Mouse (Mus musculus) adrenal gland, postnatal 10 days (tissue): ENCODE data around the gene Ddi2. TPM values are rescaled to one million over a fixed set of nuclear protein-coding genes. Genes with fewer than 3 reads are reported as not detected.
A peak's percentile ranks its signal among the peaks of the same experiment; 100 is the strongest.
"Not testable (repeated sequence)": the region's sequence is repeated elsewhere in the genome, so short reads cannot be mapped to it uniquely, and the experiment has no call there.

Source experiments
- DNase-seq: peaks from one replicate; pipeline ENCODE4 v3.0.0; 2021; ENCODE audit warnings: mixed read lengths
- long read RNA-seq, 2 experiments: library from polyadenylated mRNA; stranded (forward); transcript quantifications; one replicate each; pipeline ENCODE4 v2.0.0; 2021
- total RNA-seq, 2 experiments: library from RNA; stranded (reverse); gene quantifications; 2 replicates each; pipeline ENCODE4 v1.2.3; 2021

Gene Ddi2
- total RNA-seq, result 10 to 100 TPM; 48.6 to 59.9 TPM
- long read RNA-seq, experiment 1, full-length matches to known transcripts, result 15 of 36 reads
- long read RNA-seq, experiment 1, partial matches to known transcripts, result 3 of 36 reads
- long read RNA-seq, experiment 1, other reads (novel, unspliced or antisense), result 18 of 36 reads
- long read RNA-seq, experiment 2, full-length matches to known transcripts, result 8 of 18 reads
- long read RNA-seq, experiment 2, partial matches to known transcripts, result 0 of 18 reads
- long read RNA-seq, experiment 2, other reads (novel, unspliced or antisense), result 10 of 18 reads

DNA sequence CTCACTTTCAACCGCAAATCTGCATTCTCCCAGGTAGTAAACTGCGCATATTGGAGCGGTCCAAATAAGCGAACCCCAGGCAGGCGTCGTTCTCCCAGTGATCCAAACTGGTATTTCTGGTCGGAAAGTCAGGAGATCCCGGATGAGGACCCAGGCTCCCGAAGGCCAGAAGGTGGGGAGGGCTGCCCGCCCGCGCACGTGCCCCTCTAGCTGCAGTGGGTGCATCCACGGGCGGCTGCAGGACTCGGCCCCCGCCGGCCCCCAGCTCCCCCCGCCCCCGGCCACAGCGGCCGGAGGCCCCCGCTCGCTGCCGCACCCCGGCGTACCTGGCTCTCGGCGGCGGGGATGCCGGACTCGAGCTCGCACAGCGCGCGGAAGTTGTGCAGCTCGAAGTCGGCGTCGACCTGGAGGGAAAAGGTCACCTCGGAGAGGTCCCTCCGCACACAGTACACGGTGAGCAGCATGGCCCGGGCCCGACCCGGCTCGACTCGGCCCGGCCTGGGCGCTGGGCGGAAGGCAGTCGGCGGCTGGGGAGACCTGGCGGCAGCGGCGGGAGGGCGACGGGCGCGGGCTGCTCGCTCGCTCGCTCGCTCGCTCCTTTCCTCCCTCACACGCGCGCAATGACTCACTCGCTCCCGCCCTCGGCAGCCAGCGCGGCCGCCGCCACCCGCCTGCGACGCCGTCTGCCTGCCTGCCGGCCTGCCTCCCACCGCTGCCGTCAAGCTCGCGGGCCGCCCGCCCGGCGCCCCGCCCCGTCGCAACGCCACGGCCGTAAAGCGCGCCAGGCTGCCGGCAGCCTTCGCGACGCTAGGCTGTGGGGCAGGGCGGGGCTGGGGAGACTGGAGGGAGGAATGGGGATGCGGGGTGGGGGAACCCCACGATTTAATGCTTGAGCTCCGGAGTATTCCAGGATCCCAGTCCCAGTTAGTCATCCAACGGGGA lies at the start of gene Ddi2:
Gene Ddi2, minus strand, starts transcription at position 689 of the 942 bp plus-strand sequence.
- peak; percentile 97 for DNase-seq

DNA sequence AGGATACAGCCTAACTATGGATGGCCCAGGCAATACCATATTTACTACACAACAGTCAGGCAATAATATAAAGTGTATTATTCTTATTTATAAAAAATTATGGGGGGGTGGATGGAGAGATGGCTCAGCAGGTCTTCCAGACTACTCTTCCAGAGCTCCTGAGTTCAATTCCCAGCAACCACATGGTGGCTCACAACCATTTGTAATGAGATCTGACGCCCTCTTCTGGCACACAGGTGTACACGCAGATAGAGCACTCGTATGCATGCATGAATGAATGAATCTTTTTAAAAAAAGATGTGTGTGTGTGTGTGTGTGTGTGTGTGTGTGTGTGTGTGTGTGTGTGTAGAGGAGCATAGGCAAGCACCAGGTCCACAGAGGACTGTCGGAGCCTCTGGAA lies 49.8 kb upstream of the Ddi2 start:
- not testable (repeated sequence) for DNase-seq

DNA sequence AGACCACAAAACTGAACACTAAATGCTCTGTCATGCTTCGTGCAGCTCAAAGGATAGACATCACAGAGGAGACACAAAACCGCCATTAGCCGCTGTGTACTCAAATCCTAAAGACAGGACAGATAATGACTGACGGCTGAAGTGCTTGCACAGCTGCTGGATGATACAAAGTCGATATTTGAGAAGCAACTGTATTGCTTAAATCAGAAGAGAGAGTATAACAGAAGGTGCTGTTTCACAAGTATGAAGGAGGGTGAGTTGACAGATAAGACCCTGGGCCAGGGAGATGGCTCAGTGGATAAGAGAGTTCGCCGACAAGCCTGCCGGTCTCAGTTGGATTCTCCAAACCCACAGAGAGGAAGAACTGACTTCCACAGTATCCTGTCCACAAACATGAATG lies 48.6 kb upstream of the Ddi2 start:
- no peak for DNase-seq

DNA sequence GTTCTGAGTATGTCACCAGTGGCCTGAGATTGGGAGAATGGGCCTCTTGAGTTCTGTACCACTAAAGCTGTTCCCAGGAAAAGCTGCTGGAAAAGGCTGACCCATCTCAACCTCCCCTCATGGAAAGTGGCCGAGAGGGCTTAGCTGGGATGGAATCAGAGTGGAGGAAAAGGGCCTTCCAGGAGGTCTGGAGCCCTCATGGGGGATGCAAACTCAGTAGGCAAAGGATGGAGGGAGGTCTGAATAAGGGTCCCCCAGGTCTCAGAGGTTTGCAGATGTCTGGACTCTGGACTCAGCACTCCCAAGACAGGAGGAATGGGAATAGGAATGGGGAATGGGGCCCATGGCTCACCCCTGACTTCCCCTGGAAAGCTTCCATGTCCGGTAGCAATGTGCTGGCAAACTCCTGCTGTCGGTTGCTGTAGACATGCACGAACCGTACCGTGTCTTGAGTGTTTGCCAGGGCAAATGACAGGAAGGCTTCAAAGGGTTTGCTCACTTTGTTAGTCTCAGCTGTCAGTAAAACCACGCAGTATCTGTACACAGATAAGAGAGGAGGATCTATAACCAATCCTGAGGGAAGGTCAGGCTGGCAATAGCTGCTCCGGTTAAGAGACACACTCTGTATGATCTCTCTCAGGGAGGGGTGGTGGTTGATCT lies 46.4 kb upstream of the Ddi2 start:
- no peak for DNase-seq

DNA sequence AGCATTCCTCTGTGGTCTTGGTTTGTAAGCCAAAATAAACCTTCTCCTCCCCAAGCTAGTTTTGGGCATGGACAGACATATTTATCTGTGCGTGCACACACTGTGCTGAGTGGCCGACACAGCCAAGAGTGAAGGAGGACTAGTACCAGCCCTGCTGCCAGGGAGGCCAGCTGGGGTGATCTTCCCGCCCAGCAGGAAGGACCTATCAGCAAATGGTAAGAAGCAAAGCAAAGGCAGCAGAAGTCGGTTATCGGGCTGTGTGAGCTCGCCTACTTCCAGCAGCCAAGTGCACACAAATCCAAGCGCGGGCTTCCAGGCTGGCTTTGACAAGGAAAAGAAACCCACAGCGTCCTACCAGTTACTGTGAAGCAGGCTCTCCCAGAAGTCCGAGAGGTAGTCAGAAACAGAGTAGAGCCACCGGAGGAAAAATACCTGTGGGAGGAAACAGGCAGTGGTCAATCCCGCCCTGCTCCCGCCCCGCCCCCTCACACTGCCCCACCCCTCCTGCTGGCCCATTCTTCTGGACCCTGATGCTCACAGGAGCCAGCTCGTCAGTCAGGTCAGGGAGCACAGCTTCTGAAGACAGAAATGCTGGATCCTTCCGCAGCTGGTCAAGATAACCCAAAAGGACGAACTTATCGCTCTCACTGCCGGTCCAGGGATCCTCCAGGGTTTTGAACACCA lies 44.3 kb upstream of the Ddi2 start:
- no peak for DNase-seq

DNA sequence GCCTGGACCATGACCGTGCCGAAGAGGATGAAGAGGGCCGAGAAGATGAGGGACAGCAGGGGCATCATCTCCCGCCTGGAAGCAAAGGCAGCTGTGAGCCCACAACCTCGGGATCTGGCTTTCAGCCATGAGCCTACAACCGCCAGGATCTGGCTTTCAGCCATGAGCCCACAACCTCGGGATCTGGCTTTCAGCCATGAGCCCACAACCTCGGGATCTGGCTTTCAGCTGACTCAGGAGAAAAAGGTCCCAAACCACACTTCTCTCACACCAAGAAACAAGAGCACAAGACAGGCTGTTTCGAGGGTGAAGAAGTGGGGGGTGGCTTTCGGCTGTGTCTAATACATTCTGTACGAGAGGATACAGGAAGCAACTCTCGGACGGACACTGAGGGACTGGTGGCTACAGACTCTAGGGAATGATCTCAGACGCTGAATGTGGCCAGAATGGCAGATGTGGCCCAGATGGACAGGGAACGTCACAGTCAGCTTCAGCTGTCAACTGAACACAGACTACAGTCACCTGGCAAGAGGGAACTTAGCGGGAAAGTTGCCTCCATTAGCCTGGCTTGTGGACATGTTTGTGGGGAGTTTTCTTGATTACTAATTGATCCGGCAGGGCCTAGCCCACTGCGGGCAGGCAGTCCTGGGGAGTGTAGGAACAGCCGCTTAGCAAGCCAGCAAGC lies 43.6 kb upstream of the Ddi2 start:
- no peak for DNase-seq

DNA sequence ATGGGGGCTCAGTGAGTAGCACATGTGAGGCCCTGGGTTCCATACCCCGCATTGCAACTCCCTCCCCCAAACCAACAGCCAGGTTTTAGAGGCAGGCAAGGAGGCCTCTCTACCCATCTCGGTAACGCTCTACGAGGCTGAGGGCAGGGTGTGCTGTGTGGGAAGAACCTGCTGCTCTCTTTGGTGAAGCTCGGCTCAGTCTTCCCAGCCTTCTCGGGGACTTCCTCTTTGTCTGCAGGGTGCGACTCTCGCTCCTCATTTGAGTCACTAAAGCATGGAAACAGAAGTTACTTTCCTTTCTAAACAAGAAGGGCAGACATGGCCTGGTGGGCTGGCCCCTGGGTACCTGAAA lies 43.1 kb upstream of the Ddi2 start:
- no peak for DNase-seq

DNA sequence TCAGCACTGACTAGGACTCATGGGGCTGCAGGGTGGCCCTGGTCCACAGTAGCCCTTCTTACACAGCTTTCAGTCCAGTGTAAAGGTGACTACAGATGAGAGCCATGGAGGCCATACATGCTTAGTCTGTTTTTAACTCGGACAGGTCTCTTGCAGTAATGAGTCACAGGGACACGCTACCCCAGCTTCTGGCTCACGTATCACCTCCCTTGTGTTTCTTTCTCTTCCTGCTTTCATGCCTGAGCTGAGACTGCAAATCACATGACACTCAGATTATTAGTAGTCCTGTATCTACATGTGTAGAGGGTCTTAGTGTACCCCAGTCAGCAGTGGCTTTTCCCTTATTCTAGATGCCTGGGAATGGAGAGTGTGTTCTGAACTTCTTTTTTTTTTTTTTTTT lies 41.8 kb upstream of the Ddi2 start:
- DNase-seq, result no peak

DNA sequence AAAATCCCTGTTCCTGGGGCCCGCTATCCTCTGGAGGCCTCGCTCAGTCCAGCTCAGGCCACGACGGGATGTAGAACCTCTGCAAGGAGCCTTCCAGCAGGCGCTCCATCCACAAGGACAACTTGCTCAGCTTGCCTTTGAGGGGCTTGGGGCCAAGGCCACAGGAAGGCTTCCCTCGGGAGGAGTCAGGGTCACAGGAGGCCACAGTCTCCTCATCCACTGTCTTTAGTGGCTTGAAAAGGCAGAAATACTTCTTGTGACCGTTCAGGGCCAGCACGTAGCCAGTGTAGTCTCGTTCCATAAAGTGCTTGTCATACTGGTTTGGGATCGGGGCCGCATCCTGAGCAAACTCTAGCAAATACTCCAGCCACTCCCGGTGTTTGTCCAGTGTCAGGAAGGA lies 40.3 kb upstream of the Ddi2 start:
- no peak for DNase-seq

DNA sequence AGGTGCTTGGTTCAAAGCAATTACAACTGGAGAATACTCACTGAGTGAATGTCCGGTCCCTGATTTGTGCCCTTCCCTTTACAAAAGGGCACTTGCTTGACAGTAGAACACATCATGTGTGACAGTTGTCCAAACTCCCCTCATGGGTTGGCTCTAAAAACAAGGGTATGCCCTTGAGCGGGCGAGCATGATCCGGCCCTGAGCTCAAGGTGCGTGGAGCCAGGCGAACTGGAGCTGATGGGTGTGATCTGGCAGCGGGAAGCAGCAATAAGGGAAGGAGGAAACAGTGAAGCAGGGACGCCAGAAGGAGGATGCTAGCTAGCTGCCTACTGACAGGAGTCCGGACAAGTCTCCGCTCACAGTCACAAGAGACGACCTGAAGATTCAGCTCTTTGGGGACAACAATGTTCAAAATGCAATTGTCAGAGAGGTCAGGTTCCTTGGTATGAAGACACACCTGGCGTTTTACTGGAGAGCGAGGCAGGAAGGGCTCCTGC lies 38.9 kb upstream of the Ddi2 start:
- no peak for DNase-seq

DNA sequence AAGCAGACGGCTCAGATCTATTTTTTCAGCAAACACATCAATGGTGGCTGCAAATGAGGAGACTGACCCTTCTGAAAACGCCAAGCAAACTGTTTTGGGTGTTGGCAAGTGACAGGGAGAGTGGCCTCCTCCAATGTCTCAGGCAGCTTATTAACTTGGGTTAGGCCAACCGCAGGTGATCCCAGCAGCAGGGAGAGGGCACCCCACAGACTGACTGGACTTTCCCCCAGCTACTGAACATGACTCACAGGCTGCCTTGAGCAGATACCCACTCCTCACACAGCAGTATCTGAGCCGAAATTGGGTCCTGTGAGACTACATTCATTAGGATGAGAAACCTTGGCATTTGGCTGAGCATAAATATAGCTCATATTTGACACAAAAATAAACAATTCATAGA lies 37.7 kb upstream of the Ddi2 start:
- no peak for DNase-seq

DNA sequence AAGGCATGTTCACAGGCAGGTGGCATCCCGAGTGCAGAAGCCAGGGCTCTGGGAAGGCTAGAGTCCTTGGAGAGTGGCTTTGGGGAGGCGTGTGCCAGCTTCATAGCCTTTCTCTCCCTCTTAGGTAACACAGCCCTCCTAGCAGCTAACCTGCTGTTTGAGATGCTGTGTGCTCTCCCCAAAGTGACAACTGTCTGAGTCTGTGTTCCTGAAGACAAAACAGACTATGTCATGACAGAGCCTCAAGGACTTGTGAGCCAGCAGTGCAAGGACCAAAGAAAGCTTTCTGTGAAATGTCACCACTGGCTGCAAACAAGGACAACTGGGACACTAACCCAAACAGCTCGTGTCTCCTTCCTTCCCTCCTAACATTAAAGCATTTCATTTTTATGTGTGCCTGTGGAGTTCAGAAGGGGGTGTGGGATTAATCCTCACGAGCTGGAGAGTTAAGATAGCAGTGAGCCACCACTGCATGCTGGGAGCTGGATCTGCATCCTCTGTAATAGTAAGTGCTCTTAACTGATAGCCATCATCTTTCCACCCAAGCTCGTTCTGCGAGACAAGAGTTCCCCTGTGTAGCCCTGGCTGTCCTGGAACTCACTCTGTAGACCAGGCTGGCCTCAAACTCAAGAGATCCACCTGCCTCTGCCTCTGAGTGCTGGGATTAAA lies 35.8 kb upstream of the Ddi2 start:
- no peak for DNase-seq

DNA sequence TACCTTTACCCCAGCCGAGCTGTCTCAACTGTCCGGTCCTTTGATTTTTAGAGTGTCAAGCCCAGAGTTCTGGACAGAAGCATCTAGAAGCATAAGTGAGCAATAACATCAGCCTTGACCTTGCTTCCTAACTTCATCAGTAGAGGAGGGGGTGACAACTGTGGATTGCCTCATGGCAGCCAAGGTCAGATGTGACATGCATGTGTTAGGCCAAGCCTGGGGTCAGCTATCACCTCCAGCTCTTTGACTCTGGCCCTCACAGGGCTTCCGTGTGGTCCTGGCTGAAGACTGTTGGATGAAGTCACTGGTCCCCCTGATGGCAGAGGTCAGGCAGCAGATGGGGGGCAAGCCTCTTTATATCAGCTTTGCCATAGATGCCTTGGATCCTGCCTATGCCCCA lies 33.9 kb upstream of the Ddi2 start:
- DNase-seq, result no peak

DNA sequence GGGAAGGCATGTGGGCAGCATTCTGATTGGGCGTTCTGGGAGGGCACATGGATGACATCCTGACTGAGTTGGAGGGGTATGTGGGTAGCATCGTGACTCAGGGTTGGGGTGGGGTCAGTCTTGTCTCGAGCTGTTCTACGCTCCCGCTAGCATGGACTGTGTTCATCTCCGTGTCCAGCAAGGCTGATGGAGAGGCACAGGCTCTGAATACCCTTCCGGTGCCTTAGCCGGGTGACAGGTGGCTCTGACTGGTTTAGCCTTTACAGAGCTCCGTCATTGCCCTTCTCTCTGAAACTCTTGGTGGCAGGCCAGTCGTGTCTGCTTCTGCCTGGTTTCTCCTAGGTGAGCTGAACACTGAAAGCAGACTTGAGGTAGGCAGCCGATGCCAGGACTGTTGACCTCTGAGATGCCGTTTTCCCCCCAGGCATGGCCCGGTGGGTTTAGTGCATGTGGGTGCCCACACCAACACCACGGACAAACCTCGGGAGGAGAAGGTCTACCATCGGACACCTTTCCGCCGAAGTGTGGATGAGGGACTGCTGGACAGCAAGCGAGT lies 32.2 kb upstream of the Ddi2 start:
- no peak for DNase-seq

DNA sequence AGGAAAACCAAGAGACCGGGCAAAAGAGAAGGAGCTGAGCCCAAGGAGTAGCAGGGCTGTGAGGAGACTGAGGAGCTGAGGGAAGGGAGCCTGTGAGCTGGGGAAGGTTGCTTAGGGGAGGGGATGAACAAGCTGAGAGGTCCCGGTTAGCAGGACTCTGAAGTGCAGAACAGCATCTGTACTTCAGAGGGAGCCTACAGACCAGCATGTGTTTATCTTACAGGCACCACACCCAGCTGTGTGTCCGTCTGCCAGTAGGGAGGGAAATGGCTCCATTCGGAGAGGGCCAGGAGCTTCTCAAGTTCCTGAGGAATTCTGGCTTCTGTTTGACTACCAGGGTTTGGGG lies 28.8 kb upstream of the Ddi2 start:
- DNase-seq, result no peak

DNA sequence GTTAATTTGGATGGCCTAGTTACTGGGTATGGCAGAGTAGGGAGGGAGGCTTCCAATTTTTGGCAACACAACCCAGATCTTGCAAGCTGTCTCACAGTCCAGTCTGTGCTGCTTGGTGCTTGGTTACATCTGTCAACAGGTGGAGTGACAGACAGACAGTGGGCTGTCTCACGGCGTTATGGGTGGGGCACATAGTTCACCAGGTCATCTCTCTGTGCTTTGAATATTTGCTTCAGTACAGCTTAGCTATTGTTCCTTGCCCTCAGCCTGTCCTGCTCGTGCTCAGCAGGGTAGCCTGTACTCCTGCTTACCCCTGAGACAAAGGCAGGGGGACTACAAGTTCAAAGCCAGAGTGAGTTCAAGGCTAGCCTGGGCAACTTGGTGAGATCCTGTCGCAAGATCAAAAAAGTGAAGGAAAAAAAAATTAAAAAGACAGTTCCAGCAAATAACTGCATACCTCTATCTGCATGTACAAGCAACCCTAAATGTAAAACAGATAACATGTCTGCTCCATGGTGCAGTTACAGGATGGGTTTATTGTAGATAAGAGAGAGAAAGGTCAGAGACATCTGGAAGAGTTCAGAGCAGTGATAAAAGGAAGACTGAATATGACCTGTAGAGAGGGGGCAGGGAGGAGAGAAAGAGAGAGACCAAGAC lies 28.3 kb upstream of the Ddi2 start:
- DNase-seq, result no peak

DNA sequence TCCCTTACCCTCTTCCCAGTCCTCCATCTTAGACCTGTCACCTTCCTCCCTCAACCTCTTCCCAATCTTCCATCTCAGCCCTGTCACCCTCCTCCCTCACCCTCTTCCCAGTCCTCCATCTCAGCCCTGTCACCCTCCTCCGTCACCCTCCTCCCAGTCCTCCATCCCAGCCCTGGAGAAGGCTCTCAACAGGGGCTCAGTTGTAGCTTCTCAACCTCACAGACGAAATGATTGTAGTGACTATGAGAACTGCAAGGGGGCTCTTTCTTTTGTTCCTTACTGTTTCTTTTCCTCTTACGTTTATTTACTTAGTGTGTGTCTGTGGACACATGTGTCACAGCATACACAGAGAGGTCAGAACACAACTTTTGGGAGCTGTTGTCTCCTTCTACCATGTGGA lies 27.6 kb upstream of the Ddi2 start:
- no peak for DNase-seq

DNA sequence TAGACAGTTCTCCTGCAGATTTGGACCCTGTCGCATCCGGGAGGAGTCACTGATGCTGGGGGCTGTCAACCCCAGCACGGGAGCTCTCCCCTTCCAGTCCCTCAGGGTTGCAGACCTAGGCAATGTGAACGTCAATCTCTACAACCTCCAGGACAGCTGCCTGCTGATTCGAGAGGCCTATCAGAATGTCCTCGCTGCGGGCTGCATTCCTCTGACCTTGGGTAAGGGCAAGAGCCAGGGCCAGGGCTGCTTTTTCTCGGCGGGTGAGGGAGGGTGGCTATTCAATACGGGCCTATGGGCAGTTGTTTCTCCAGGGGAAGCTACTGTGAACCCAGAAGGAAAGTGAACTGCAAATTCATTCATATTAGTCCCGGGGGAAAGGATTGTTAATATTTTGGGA lies 26.3 kb upstream of the Ddi2 start:
- DNase-seq, result peak; percentile 67

DNA sequence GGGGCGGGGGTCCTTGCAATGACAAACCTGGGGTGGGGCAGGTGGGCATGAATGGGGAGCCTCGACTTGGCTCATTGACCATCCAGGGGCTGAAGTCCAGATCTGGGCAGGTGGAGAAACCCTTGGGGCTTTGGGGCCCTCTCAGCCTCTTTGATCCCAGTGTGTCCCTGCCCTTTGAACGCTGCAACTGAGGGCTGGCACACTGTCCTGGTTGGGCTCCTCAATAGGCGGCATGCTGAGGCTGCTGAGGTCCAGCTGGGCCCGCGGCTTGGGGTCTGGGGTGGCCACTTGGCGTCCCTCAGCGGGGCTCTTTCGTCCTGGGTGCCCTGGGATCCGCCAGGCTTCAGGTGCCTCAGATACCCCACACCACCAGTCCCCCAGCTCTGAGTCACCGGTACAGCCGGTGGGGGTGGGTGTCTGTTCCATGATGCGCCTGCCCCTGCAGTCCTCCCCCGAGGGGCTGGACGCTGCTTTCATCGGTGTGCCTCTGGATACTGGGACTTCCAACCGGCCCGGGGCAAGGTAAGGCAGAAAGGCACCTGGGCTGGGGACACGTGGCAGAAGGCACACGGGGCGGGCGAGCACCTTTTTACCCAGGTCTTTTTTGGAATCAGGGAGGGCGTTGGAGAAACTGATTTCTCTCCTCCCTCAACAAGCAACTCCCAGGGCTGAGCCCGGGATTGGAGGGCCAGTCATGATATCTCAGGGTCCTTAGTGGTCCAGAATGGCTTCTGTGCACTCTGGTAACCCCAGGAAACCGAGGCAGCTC lies 23.5 kb upstream of the Ddi2 start, which contains the start of gene Agmat:
Gene Agmat, plus strand, starts transcription at position 95 of the 769 bp plus-strand sequence.
- no peak for DNase-seq

DNA sequence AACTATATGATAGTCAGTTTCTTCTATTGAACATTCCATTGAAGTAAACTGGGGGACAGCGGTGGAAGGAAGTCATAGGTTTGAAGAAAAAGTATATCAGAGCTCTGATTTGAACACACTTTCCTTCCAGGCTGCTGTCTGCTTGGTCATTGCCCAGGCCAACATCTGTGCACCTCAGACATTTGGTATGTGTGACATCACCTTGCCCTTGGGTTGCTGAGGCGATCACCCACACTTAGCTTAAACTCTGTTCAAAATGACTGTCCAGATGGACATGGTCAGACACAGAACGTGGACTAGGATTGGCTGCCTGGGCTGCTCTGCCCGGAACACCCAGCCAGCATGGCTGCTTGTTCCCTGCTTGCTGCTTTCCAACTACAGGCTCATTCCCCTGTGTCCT lies 19.2 kb upstream of the Ddi2 start:
- no peak for DNase-seq
